Mouse (Mus musculus): ENCODE measurements around the gene Gm49416. TPM values are rescaled to one million over a fixed set of nuclear protein-coding genes. Genes with fewer than 3 reads are reported as not detected.
"Not testable (repeated sequence)": the region's sequence is repeated elsewhere in the genome, so short reads cannot be mapped to it uniquely, and the experiment has no call there.

The Gm49416 gene
- polyA plus RNA-seq, 1 experiment from 2014 or later, result not detected

DNA sequence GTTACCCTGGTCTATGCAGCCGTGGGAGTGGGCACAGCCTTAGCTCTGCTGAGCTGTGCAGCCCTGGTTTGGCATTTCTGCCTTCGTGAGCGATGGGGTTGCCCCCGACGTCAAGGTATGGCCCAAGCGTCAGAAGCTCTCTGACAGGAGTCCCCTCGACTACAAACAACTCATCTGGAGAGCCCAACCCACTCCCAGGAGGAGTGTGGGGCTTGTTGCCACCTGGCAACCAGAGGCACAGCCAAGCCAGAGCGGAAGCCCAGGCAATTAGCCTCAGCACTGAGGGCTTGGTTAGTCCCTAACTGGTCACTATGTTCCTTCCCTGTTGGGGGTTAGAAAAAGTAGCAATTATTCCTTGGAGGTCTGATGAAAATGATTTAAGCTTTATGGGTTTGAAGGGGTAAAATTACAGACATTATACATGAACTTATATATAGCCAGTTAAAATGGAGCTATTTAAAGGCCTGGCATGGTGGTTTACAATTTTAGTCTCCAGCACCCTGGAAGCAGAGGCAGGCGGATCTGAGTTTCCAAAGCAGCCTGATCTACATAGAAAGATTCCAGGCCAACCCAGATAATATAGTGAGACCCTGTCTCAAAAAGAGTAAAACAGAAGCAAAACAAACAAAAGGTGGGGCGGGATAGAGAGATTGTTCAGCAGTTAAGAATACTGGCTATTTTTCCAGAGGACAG, 36.3 kb upstream of the Gm49416 start:
- Histone ChIP-seq H3K27ac (replicated peaks) (no peak overlapping the region), H3K4me2 (replicated peaks) (no peak overlapping the region), H3K36me3 (peaks cover 10% of the 10 kb centered on the region), H3K27me3 (no peaks in the 10 kb centered on the region), H3K9ac (no peak overlapping the region), H3K9me3 (replicated peaks) (no peaks in the 10 kb centered on the region), H3K4me3 (replicated peaks) (no peak overlapping the region), H3K4me1 (peaks cover 11% of the 10 kb centered on the region)
- WGBS, result 56% methylated on average over 10 of the region's 10 CpGs
- ATAC-seq (ENCODE audit: insufficient number of reproducible peaks, low FRiP score, low TSS enrichment, low read depth), result no peak

GRCm38 (mm10) chr19:8853117-8853516, 35.6 kb upstream of the Gm49416 start:
- H3K27me3 ChIP-seq, result no peaks in the 10 kb centered on the region
- no peak overlapping the region for H3K9ac ChIP-seq
- no peak for ATAC-seq (ENCODE audit: insufficient number of reproducible peaks, low FRiP score, low TSS enrichment, low read depth)
- WGBS, result 71% methylated on average over 3 of the region's 3 CpGs
- H3K4me3 ChIP-seq (replicated peaks), result no peak overlapping the region
- H3K27ac ChIP-seq (replicated peaks), result no peak overlapping the region
- H3K4me1 ChIP-seq, result peaks cover 11% of the 10 kb centered on the region
- no peaks in the 10 kb centered on the region for H3K9me3 ChIP-seq (replicated peaks)
- no peak overlapping the region for H3K4me2 ChIP-seq (replicated peaks)
- peaks cover 5% of the 10 kb centered on the region; the same call in 1 of the 2 replicates for H3K36me3 ChIP-seq

DNA sequence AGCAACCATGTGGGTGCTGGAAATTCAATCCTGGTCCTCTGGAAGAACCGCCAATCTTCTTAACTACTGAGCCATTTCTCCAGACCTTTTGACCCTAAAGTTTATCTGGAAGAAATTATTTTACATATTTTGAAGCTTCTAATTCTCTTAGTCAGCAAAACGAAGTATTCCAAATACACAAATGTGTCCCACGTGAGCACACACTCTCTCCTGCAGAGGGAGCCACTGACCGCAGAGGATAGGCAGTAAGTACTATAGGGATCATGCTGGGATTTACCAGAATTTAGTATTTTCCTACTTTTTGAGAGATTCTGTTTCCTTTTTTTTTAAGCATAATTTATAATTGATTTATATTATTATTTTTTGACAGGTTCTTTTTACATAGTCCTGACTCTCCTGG, 31.0 kb upstream of the Gm49416 start:
- Histone ChIP-seq H3K9ac (no peak overlapping the region), H3K4me1 (no peaks in the 10 kb centered on the region), H3K9me3 (replicated peaks) (no peaks in the 10 kb centered on the region), H3K36me3 (no peaks in the 10 kb centered on the region), H3K4me2 (replicated peaks) (no peak overlapping the region), H3K27me3 (no peaks in the 10 kb centered on the region), H3K27ac (replicated peaks) (no peak overlapping the region), H3K4me3 (replicated peaks) (no peak overlapping the region)
- whole genome bisulfite sequencing, result 34% methylated on average over 4 of the region's 4 CpGs
- no peak for ATAC-seq (ENCODE audit: insufficient number of reproducible peaks, low FRiP score, low TSS enrichment, low read depth)

- no peaks in the 10 kb centered on the region for H3K36me3 ChIP-seq
- H3K4me2 ChIP-seq (replicated peaks), result no peak overlapping the region
- no peaks in the 10 kb centered on the region for H3K4me1 ChIP-seq
- WGBS, result 23% methylated on average over 1 of the region's 1 CpGs
- H3K9ac ChIP-seq, result no peak overlapping the region
- no peaks in the 10 kb centered on the region for H3K27me3 ChIP-seq
- H3K4me3 ChIP-seq (replicated peaks), result no peak overlapping the region
- no peak overlapping the region for H3K27ac ChIP-seq (replicated peaks)
- ATAC-seq (ENCODE audit: insufficient number of reproducible peaks, low FRiP score, low TSS enrichment, low read depth), result no peak
- H3K9me3 ChIP-seq (replicated peaks), result no peaks in the 10 kb centered on the region
These were observed 29.7 kb upstream of the Gm49416 start for GRCm38 (mm10) chr19:8859018-8859417.

GRCm38 (mm10) chr19:8864265-8864664, 24.5 kb upstream of the Gm49416 start:
- ATAC-seq (ENCODE audit: insufficient number of reproducible peaks, low FRiP score, low TSS enrichment, low read depth), result no peak
- no peaks in the 10 kb centered on the region for H3K4me1 ChIP-seq
- no peak overlapping the region for H3K4me3 ChIP-seq (replicated peaks)
- no peaks in the 10 kb centered on the region for H3K9me3 ChIP-seq (replicated peaks)
- H3K9ac ChIP-seq, result no peak overlapping the region
- no peaks in the 10 kb centered on the region for H3K27me3 ChIP-seq
- WGBS, result 83% methylated on average over 6 of the region's 6 CpGs
- no peak overlapping the region for H3K27ac ChIP-seq (replicated peaks)
- no peaks in the 10 kb centered on the region for H3K36me3 ChIP-seq
- H3K4me2 ChIP-seq (replicated peaks), result no peak overlapping the region

- WGBS, result 75% methylated on average over 3 of the region's 3 CpGs
- not testable (repeated sequence) for ATAC-seq (ENCODE audit: insufficient number of reproducible peaks, low FRiP score, low TSS enrichment, low read depth)
These were observed 18.3 kb upstream of the Gm49416 start for GRCm38 (mm10) chr19:8870381-8870780.

DNA sequence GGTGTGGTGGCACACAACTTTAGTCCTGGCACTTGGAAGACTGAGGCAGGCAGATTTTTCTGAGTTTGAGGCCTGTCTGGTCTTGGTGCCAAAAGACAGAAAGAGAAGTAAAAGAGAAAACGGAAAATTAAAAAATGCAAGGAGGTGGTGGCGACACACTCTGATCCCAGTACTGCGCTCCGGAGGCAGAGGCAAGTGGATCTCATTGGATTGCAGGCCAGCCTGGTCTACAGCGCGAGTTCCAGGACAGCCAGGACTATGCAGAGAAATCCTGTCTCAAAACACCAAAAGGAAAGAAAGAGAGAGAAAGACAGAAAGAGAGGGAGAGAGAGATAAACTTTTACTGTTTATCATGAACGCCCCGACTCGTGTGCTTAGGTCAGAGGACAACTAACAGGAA, 17.9 kb upstream of the Gm49416 start:
- H3K27ac ChIP-seq (replicated peaks), result peak overlapping the region; percentile 84
- H3K4me2 ChIP-seq (replicated peaks), result peak overlapping the region; percentile 83
- H3K36me3 ChIP-seq, result peaks cover 29% of the 10 kb centered on the region
- H3K9ac ChIP-seq, result peak overlapping the region; percentile 28; the same call in 1 of the 2 replicates
- H3K9me3 ChIP-seq (replicated peaks), result no peaks in the 10 kb centered on the region
- WGBS, result 48% methylated on average over 9 of the region's 9 CpGs
- H3K27me3 ChIP-seq, result no peaks in the 10 kb centered on the region
- H3K4me1 ChIP-seq, result peaks cover 9% of the 10 kb centered on the region
- no peak for ATAC-seq (ENCODE audit: insufficient number of reproducible peaks, low FRiP score, low TSS enrichment, low read depth)
- peak overlapping the region; percentile 94 for H3K4me3 ChIP-seq (replicated peaks)

More at GRCm38 (mm10) chr19:8870381-8870780, 18.3 kb upstream of the Gm49416 start:
- not testable (repeated sequence) for H3K4me1 ChIP-seq; H3K27me3 ChIP-seq; H3K9me3 ChIP-seq (replicated peaks); H3K9ac ChIP-seq
- H3K4me3 ChIP-seq (replicated peaks), result peak overlapping the region; percentile 94; the same call in 1 of the 2 replicates
- peaks cover 25% of the 10 kb centered on the region for H3K36me3 ChIP-seq
- H3K4me2 ChIP-seq (replicated peaks), result peak overlapping the region; percentile 83; the same call in 1 of the 2 replicates
- H3K27ac ChIP-seq (replicated peaks), result peak overlapping the region; percentile 84; the same call in 1 of the 2 replicates

DNA sequence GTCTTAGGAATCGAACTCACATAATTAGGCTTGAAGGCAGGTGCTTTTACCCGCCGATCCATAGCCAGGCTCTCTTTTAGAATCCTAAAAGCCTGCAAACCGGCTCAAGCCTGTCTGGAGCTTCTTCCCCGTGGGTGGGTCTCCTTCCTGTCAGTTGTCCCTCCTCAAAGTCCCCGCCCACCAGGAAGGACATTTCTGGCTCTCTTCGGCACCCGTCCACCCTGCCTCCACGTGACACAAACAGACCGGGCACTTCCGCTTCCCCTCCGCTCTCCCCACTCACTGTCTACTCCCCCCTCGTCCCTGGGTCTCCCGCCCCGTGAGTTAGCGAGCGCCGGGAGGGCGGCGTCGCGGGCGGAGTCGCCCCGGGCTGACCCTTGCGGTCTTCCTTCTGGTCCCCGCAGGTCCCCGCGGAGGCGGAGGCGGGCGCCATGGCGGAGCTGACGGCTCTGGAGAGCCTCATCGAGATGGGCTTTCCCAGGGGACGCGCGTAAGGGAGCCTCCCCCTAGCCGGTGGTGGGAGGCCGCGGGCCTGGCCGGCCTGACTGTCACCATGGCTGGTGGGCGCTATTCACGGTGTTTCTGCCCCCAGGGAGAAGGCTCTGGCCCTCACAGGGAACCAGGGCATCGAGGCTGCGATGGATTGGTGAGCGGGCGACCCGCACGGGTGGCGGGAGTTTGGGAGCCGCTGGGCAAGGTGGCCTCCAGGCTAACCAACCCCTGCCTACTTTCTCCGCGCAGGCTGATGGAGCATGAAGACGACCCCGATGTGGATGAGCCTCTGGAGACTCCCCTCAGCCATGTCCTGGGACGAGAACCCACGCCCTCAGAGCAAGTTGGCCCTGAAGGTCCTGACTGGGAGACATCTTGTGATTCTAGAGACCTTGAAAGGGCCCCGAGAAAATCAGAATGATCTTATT, 17.2 kb upstream of the Gm49416 start, which contains the start of gene Ubxn1:
Gene Ubxn1, plus strand, starts transcription at position 230 of the 920 bp plus-strand sequence.
- H3K9me3 ChIP-seq (replicated peaks), result no peaks in the 10 kb centered on the region
- peak within 1 kb of the TSS; percentile 94 for H3K4me3 ChIP-seq (replicated peaks)
- peaks cover 9% of the 10 kb centered on the region for H3K4me1 ChIP-seq
- H3K36me3 ChIP-seq, result peaks cover 35% of the 10 kb centered on the region
- H3K4me2 ChIP-seq (replicated peaks), result peak within 1 kb of the TSS; percentile 83
- under 1% methylated on average over 59 of the region's 59 CpGs for WGBS
- peak within 1 kb of the TSS; percentile 96 for H3K9ac ChIP-seq
- no peaks in the 10 kb centered on the region for H3K27me3 ChIP-seq
- peak; percentile 97 for ATAC-seq (ENCODE audit: insufficient number of reproducible peaks, low FRiP score, low TSS enrichment, low read depth)
- peak within 1 kb of the TSS; percentile 85 for H3K27ac ChIP-seq (replicated peaks)

DNA sequence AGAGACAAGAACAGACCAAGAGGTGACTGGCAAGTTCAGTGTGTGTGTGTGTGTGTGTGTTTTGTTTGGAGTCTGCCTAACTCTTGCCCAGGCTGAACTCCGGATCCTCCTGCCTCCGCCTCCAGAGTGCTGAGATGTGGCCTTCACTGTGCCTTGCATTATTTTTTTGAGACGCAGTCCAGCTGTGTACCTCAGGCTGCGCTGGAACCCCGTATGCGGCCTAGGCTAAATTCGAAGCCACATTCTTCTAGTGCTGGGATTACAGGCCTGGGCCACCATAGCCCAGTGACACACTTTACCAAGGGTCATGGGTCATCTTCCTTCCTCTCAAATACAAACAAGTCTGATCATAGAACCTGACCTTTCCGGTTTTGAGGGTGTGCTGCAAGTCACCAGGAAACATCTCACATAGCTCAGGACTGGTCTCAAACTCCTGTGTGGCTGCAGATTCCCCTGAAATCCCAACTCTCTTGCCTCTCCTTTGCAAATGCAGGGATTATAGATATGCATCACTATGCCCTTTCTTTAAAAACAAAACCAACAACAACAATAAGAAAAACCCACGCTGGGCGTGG, 16.4 kb upstream of the Gm49416 start:
- ATAC-seq (ENCODE audit: insufficient number of reproducible peaks, low FRiP score, low TSS enrichment, low read depth), result no peak

DNA sequence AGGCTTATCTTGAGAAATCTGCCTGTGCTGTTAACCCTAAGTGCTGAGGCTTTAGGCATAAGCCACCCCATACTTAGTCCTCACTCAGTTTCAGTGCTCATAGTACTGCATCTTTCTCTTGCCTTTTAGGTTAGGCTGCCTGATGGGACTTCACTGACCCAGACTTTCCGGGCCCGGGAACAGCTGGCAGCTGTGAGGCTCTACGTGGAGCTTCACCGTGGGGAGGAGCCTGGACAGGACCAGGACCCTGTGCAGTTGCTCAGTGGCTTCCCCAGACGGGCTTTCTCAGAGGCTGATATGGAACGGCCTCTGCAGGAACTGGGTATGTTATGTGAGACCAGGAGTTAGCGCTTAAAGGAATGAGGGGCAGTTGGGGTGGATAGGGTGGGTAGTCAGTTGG, 13.7 kb upstream of the Gm49416 start:
- Histone ChIP-seq H3K4me1 (peaks cover 17% of the 10 kb centered on the region), H3K9ac (no peak overlapping the region), H3K27ac (replicated peaks) (no peak overlapping the region), H3K27me3 (no peaks in the 10 kb centered on the region), H3K9me3 (replicated peaks) (no peaks in the 10 kb centered on the region), H3K36me3 (peaks cover 45% of the 10 kb centered on the region), H3K4me3 (replicated peaks) (no peak overlapping the region), H3K4me2 (replicated peaks) (no peak overlapping the region)
- ATAC-seq (ENCODE audit: insufficient number of reproducible peaks, low FRiP score, low TSS enrichment, low read depth), result no peak
- 95% methylated on average over 7 of the region's 7 CpGs for WGBS

More for the DNA sequence above, 16.4 kb upstream of the Gm49416 start:
- peaks cover 9% of the 10 kb centered on the region for H3K4me1 ChIP-seq
- peaks cover 40% of the 10 kb centered on the region for H3K36me3 ChIP-seq
- H3K9me3 ChIP-seq (replicated peaks), result no peaks in the 10 kb centered on the region
- H3K27me3 ChIP-seq, result no peaks in the 10 kb centered on the region
- H3K4me2 ChIP-seq (replicated peaks), result peak overlapping the region; percentile 83
- H3K4me3 ChIP-seq (replicated peaks), result peak overlapping the region; percentile 94
- WGBS, result 64% methylated on average over 10 of the region's 10 CpGs
- H3K9ac ChIP-seq, result peak overlapping the region; percentile 96
- H3K27ac ChIP-seq (replicated peaks), result 0 out of 2 replicates have a peak overlapping the region, but pooled peaks have one; percentile 85
